Mouse (Mus musculus): ENCODE measurements around the gene Gm17655. TPM values are rescaled to one million over a fixed set of nuclear protein-coding genes. Genes with fewer than 3 reads are reported as not detected.
"Not testable (repeated sequence)": the region's sequence is repeated elsewhere in the genome, so short reads cannot be mapped to it uniquely, and the experiment has no call there.

Gene Gm17655
- polyA plus RNA-seq, 1 experiment from 2014 or later = 3.9 TPM

DNA sequence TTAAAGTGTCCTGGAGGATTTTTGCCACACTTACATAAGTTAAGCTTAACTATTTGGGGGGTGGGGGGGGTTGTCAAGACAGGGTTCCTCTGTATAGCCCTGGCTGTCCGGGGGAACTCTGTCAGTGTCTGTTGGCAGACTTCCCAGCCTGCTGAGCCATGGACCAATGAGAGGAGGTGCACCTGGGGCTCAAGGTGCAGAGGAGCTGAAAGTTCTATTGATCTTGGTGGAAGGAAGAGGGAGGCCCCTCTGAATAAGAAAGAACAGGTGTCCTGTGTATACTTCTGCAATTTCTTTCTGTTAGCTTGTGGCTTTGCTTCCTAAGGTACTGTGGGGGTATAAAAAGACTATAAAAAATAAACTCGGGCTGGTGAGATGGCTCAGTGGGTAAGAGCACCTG lies 19.2 kb upstream of the Gm17655 start:
- Histone ChIP-seq H3K4me2 (replicated peaks) (no peak overlapping the region), H3K4me3 (replicated peaks; ENCODE audit: low read length) (no peak overlapping the region), H3K36me3 (replicated peaks; ENCODE audit: control insufficient read depth, insufficient read depth) (no peaks in the 10 kb centered on the region), H3K9me3 (ENCODE audit: control insufficient read depth, low read length) (no peaks in the 10 kb centered on the region), H3K4me1 (replicated peaks; ENCODE audit: control insufficient read depth, insufficient read depth, low read length) (no peaks in the 10 kb centered on the region), H3K27me3 (ENCODE audit: control insufficient read depth, insufficient read depth, low read length) (no peaks in the 10 kb centered on the region), H3K9ac (no peak overlapping the region), H3K27ac (no peak overlapping the region)
- DNase-seq (ENCODE audit: low spot score) (no peak), ATAC-seq (ENCODE audit: low FRiP score) (no peak)
- 87% methylated on average over 2 of the region's 2 CpGs for WGBS

DNA sequence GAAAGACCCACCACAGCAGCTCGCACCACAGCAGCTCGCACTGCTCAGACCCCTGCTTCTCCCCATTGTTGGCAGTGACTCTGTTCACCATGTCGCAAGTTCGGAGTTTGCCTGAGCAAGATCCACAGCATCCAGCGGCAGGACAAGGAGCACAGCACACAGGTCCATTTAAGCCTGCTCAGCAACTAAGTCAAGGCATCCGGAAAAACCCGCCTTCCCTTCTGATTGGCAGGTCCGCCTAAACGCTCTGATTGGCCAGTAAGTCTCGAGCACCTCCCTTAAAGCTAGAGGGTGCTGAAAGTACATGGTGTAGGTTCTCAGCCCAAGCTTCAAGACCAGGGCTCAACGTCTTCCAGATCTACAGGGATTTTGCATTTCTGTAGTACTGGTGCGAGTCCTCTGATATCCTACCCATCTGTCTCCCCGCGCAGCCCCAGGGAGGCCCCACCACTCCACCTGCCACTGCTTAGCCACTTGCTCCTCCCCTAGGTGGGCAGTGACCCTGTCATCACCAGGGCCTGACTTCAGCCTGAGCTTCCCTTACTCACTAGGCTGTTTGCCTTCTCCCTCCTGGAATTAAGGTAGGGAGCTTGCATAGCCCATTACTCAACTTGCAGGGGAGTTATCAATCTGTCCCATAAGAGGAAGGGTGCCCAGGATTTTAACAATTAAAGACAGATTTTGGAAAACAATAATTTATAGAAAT lies 14.0 kb upstream of the Gm17655 start:
- Histone ChIP-seq H3K4me1 (replicated peaks; ENCODE audit: control insufficient read depth, insufficient read depth, low read length) (no peaks in the 10 kb centered on the region), H3K4me2 (replicated peaks) (no peak overlapping the region), H3K27ac (no peak overlapping the region), H3K9me3 (ENCODE audit: control insufficient read depth, low read length) (peaks cover 30% of the 10 kb centered on the region), H3K9ac (no peak overlapping the region), H3K27me3 (ENCODE audit: control insufficient read depth, insufficient read depth, low read length) (no peaks in the 10 kb centered on the region), H3K36me3 (replicated peaks; ENCODE audit: control insufficient read depth, insufficient read depth) (no peaks in the 10 kb centered on the region), H3K4me3 (replicated peaks; ENCODE audit: low read length) (no peak overlapping the region)
- ATAC-seq (ENCODE audit: low FRiP score) (no peak), DNase-seq (ENCODE audit: low spot score) (no peak)
- 38% methylated on average over 14 of the region's 14 CpGs for whole genome bisulfite sequencing

DNA sequence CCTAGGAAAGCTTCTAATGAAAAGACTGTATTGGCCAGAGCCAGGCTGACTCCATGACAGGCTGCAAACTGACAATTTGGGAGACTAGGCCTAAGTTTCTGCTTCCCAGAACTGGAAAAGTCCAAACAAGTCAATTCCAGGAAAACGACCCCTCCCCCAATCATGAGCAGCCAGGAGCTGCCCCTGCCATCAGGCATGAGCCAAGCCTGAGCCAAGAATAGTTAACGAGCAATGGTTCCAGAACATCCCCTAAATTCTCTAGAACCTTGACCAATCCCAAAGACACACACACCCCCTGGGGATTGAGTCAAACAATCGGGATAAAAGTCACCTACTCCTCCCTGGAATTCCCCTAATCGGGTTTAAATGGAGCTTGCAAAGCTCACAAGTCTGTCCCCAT lies 10.6 kb upstream of the Gm17655 start:
- Histone ChIP-seq H3K9me3 (ENCODE audit: control insufficient read depth, low read length) (peaks cover 59% of the 10 kb centered on the region), H3K36me3 (replicated peaks; ENCODE audit: control insufficient read depth, insufficient read depth) (no peaks in the 10 kb centered on the region), H3K4me1 (replicated peaks; ENCODE audit: control insufficient read depth, insufficient read depth, low read length) (no peaks in the 10 kb centered on the region), H3K4me3 (replicated peaks; ENCODE audit: low read length) (no peak overlapping the region), H3K27me3 (ENCODE audit: control insufficient read depth, insufficient read depth, low read length) (no peaks in the 10 kb centered on the region), H3K4me2 (replicated peaks) (no peak overlapping the region), H3K27ac (no peak overlapping the region), H3K9ac (no peak overlapping the region)
- ATAC-seq (ENCODE audit: low FRiP score) (no peak), DNase-seq (ENCODE audit: low spot score) (no peak)
- WGBS = 86% methylated on average over 4 of the region's 4 CpGs

DNA sequence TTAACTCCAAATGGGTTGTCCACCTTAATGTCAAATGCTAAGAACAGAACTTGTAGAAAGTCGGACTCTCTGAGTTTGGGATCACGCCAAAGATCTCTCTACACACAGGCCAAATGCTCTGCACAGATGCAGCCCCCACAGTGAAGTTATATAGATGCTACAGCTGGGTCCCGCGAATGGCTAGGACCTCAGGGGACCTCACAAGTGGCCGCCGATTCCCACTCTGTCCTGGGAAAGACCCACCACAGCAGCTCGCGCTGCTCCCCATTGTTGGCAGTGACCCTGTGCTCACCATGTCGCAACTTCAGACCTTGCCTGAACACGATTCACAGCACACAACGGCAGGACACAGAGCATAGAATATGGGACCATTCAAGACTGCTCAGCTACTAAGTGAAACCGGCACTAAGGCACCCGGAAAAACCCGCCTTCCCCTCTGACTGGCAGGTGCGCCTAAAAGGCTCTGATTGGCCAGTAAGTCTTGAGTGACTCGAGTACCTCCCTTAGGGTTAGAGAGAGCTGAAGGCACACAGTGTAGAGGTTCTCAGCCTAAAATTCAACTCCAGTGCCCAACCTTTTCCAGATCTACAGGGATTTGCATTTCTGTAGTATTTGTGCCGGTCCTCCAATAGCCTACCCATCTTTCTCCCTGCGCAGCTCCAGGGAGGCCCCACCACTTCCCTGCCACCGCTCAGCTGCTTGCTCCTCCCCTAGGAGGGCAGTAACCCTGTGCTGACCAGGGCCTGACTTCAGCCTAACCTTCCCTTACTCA lies 14.5 kb downstream of the Gm17655 start:
- peak overlapping the region; percentile 73; the same call in 1 of the 2 replicates for H3K27ac ChIP-seq
- DNase-seq (ENCODE audit: low spot score) (peak; percentile 73), ATAC-seq (ENCODE audit: low FRiP score) (peak; percentile 99)

DNA sequence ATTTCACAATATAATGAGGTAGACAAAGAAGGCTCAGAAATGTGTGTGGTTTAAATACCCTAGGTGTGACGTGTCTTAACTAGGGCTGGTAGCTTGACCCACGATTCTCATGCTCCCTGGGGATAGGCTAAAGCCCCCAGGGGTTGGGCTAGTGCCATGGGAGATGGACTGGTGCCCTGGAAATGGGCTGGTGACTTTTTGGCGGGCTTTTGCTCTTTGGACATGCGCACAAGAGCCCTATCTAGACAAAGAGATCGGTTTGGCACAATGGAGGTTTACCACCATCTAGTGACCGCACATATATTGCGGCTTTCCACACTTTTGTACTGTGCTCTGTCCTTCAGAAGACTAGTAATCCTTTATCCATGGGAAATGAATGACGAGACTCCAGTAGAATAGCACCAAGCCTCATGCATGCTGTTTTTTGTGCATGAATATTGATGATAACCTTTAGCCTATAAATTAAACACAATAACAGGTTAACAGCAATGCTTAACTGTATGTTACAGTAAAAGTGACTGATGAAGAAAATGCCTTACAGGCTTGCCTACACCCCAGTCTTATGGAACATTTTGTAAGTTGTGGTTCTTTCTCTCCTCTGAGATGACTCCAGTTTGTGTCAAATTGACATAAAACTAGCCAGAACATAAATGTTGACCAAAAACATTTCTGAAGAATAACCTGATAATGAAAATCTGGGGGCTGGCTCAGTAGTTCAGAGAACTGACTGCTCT lies 48.5 kb downstream of the Gm17655 start:
- 52% methylated on average over 8 of the region's 8 CpGs for WGBS
- H3K4me1 ChIP-seq (replicated peaks; ENCODE audit: control insufficient read depth, insufficient read depth, low read length); H3K27me3 ChIP-seq (ENCODE audit: control insufficient read depth, insufficient read depth, low read length); H3K27ac ChIP-seq; H3K36me3 ChIP-seq (replicated peaks; ENCODE audit: control insufficient read depth, insufficient read depth); H3K9me3 ChIP-seq (ENCODE audit: control insufficient read depth, low read length): not testable (repeated sequence)
- 0 out of 2 replicates have a peak overlapping the region, but pooled peaks have one; percentile 28 for H3K9ac ChIP-seq
- H3K4me2 ChIP-seq (replicated peaks) = peak overlapping the region; percentile 43
- H3K4me3 ChIP-seq (replicated peaks; ENCODE audit: low read length) = peak overlapping the region; percentile 16
- peak; percentile 77 for DNase-seq (ENCODE audit: low spot score)
- ATAC-seq (ENCODE audit: low FRiP score) = peak; percentile 73

More for the DNA sequence above, 14.5 kb downstream of the Gm17655 start:
- peak overlapping the region; percentile 62 for H3K9ac ChIP-seq
- H3K4me2 ChIP-seq (replicated peaks) = peak overlapping the region; percentile 56
- H3K27me3 ChIP-seq (ENCODE audit: control insufficient read depth, insufficient read depth, low read length) = no peaks in the 10 kb centered on the region
- no peaks in the 10 kb centered on the region for H3K4me1 ChIP-seq (replicated peaks; ENCODE audit: control insufficient read depth, insufficient read depth, low read length)
- peaks cover 11% of the 10 kb centered on the region; the same call in 1 of the 2 replicates for H3K9me3 ChIP-seq (ENCODE audit: control insufficient read depth, low read length)
- peak overlapping the region; percentile 49 for H3K4me3 ChIP-seq (replicated peaks; ENCODE audit: low read length)
- no peaks in the 10 kb centered on the region for H3K36me3 ChIP-seq (replicated peaks; ENCODE audit: control insufficient read depth, insufficient read depth)
- 4% methylated on average over 19 of the region's 19 CpGs for WGBS

DNA sequence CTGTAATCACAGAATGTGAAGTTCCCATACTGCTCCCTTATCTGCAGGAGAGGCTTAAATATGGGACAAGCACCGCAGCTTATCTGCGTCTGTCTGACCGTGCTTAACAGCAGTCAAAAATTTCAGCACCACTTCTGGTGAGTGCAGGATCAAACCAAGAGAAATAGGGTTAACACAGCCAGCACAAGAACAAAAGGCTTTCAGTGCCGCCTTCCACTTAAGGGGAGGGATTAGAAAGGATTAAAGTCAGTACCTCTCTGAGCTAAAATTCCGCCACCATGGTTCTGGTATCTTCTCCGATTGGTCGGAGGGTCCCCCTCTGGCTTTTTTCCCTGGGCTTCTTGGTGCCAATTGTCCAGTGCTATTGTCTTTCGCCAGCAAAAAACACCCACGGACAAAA lies 49.0 kb downstream of the Gm17655 start:
- DNase-seq (ENCODE audit: low spot score) (no peak), ATAC-seq (ENCODE audit: low FRiP score) (peak; percentile 40; the same call in 1 of the 2 replicates)
- no peaks in the 10 kb centered on the region for H3K27me3 ChIP-seq (ENCODE audit: control insufficient read depth, insufficient read depth, low read length)
- no peak overlapping the region for H3K27ac ChIP-seq
- no peaks in the 10 kb centered on the region for H3K9me3 ChIP-seq (ENCODE audit: control insufficient read depth, low read length)
- peak overlapping the region; percentile 43 for H3K4me2 ChIP-seq (replicated peaks)
- 0 out of 2 replicates have a peak overlapping the region, but pooled peaks have one; percentile 28 for H3K9ac ChIP-seq
- 52% methylated on average over 9 of the region's 9 CpGs for WGBS
- no peaks in the 10 kb centered on the region for H3K4me1 ChIP-seq (replicated peaks; ENCODE audit: control insufficient read depth, insufficient read depth, low read length)
- H3K4me3 ChIP-seq (replicated peaks; ENCODE audit: low read length) = peak overlapping the region; percentile 16
- no peaks in the 10 kb centered on the region for H3K36me3 ChIP-seq (replicated peaks; ENCODE audit: control insufficient read depth, insufficient read depth)

DNA sequence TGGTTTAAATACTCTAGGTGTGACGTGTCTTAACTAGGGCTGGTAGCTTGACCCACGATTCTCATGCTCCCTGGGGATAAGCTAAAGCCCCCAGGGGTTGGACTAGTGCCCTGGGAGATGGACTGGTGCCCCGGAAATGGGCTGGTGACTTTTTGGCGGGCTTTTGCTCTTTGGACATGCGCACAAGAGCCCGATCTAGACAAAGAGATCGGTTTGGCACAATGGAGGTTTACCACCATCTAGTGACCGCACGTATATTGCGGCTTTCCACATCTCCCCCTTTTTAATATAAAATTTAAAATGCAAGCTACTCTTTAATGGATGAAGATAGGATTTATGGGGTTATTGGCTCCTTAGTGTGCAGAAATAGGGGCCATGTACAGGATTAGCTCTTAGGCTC lies 56.5 kb downstream of the Gm17655 start:
- ATAC-seq (ENCODE audit: low FRiP score); H3K27ac ChIP-seq; H3K36me3 ChIP-seq (replicated peaks; ENCODE audit: control insufficient read depth, insufficient read depth); H3K4me1 ChIP-seq (replicated peaks; ENCODE audit: control insufficient read depth, insufficient read depth, low read length); H3K4me3 ChIP-seq (replicated peaks; ENCODE audit: low read length); DNase-seq (ENCODE audit: low spot score); H3K27me3 ChIP-seq (ENCODE audit: control insufficient read depth, insufficient read depth, low read length); H3K9ac ChIP-seq; H3K4me2 ChIP-seq (replicated peaks): not testable (repeated sequence)
- H3K9me3 ChIP-seq (ENCODE audit: control insufficient read depth, low read length) = peaks cover 19% of the 10 kb centered on the region; the same call in 1 of the 2 replicates
- 89% methylated on average over 10 of the region's 10 CpGs for WGBS

All from hindbrain, embryonic 14.5 days (tissue).